Mouse (Mus musculus): ENCODE measurements at regions not wholly inside any gene's neighbourhood (a gene's known extent, or its start where the extent isn't known, plus 50 kb on each side); places are given as distances from the start of the nearest gene placed in this dataset.

GRCm38 (mm10) chr6:51332841-51333240 lies 99.6 kb upstream of the Nfe2l3 start:
- WGBS = 65% methylated on average over 11 of the region's 11 CpGs
- H3K27me3 ChIP-seq (ENCODE audit: control insufficient read depth, insufficient read depth, low read length) = no peaks in the 10 kb centered on the region
- H3K4me1 ChIP-seq (ENCODE audit: control insufficient read depth, insufficient read depth, low read length) = peaks cover 49% of the 10 kb centered on the region
- no peak for ATAC-seq (replicated peaks; ENCODE audit: extremely low read depth, insufficient read depth, low FRiP score)
- peak overlapping the region; percentile 87 for H3K27ac ChIP-seq (ENCODE audit: low read length)
- no peak overlapping the region for H3K9ac ChIP-seq (ENCODE audit: low read length)
- H3K4me2 ChIP-seq (ENCODE audit: low read depth, low read length) = no peak overlapping the region
- no peaks in the 10 kb centered on the region for H3K36me3 ChIP-seq (ENCODE audit: control insufficient read depth, insufficient read depth)
- H3K4me3 ChIP-seq (ENCODE audit: low read length) = no peak overlapping the region
- no peaks in the 10 kb centered on the region for H3K9me3 ChIP-seq (replicated peaks; ENCODE audit: control insufficient read depth, low read length)

GRCm38 (mm10) chr6:51333722-51334360 lies 98.6 kb upstream of the Nfe2l3 start:
- H3K36me3 ChIP-seq (ENCODE audit: control insufficient read depth, insufficient read depth) = no peaks in the 10 kb centered on the region
- peaks cover 44% of the 10 kb centered on the region for H3K4me1 ChIP-seq (ENCODE audit: control insufficient read depth, insufficient read depth, low read length)
- ATAC-seq (replicated peaks; ENCODE audit: extremely low read depth, insufficient read depth, low FRiP score) = peak; percentile 51
- 0 out of 2 replicates have a peak overlapping the region, but pooled peaks have one; percentile 7 for H3K9ac ChIP-seq (ENCODE audit: low read length)
- H3K4me3 ChIP-seq (ENCODE audit: low read length) = no peak overlapping the region
- H3K4me2 ChIP-seq (ENCODE audit: low read depth, low read length) = no peak overlapping the region
- H3K27ac ChIP-seq (ENCODE audit: low read length) = peak overlapping the region; percentile 87
- no peaks in the 10 kb centered on the region for H3K27me3 ChIP-seq (ENCODE audit: control insufficient read depth, insufficient read depth, low read length)
- no peaks in the 10 kb centered on the region for H3K9me3 ChIP-seq (replicated peaks; ENCODE audit: control insufficient read depth, low read length)
- 42% methylated on average over 7 of the region's 7 CpGs for WGBS

- Histone ChIP-seq H3K9me3 (replicated peaks; ENCODE audit: control insufficient read depth, low read length) (no peaks in the 10 kb centered on the region), H3K9ac (ENCODE audit: low read length) (no peak overlapping the region), H3K4me1 (ENCODE audit: control insufficient read depth, insufficient read depth, low read length) (peaks cover 32% of the 10 kb centered on the region), H3K36me3 (ENCODE audit: control insufficient read depth, insufficient read depth) (no peaks in the 10 kb centered on the region), H3K27ac (ENCODE audit: low read length) (peak overlapping the region; percentile 87), H3K4me3 (ENCODE audit: low read length) (no peak overlapping the region), H3K4me2 (ENCODE audit: low read depth, low read length) (no peak overlapping the region), H3K27me3 (ENCODE audit: control insufficient read depth, insufficient read depth, low read length) (no peaks in the 10 kb centered on the region)
- WGBS = 58% methylated on average over 5 of the region's 5 CpGs
- 0 out of 2 replicates have a peak, but pooled peaks have one; percentile 28 for ATAC-seq (replicated peaks; ENCODE audit: extremely low read depth, insufficient read depth, low FRiP score)
These were observed 97.2 kb upstream of the Nfe2l3 start for GRCm38 (mm10) chr6:51335314-51335713.

- Histone ChIP-seq H3K36me3 (ENCODE audit: control insufficient read depth, insufficient read depth) (no peaks in the 10 kb centered on the region), H3K9ac (ENCODE audit: low read length) (no peak overlapping the region), H3K4me1 (ENCODE audit: control insufficient read depth, insufficient read depth, low read length) (peaks cover 20% of the 10 kb centered on the region), H3K4me3 (ENCODE audit: low read length) (no peak overlapping the region), H3K27ac (ENCODE audit: low read length) (no peak overlapping the region), H3K9me3 (replicated peaks; ENCODE audit: control insufficient read depth, low read length) (no peaks in the 10 kb centered on the region), H3K27me3 (ENCODE audit: control insufficient read depth, insufficient read depth, low read length) (no peaks in the 10 kb centered on the region), H3K4me2 (ENCODE audit: low read depth, low read length) (no peak overlapping the region)
- WGBS = 81% methylated on average over 2 of the region's 2 CpGs
- no peak for ATAC-seq (replicated peaks; ENCODE audit: extremely low read depth, insufficient read depth, low FRiP score)
These were observed 93.2 kb upstream of the Nfe2l3 start for GRCm38 (mm10) chr6:51339301-51339700.

GRCm38 (mm10) chr6:51347721-51348120 lies 84.7 kb upstream of the Nfe2l3 start:
- Histone ChIP-seq H3K4me2 (ENCODE audit: low read depth, low read length) (no peak overlapping the region), H3K4me3 (ENCODE audit: low read length) (no peak overlapping the region), H3K9ac (ENCODE audit: low read length) (no peak overlapping the region), H3K36me3 (ENCODE audit: control insufficient read depth, insufficient read depth) (no peaks in the 10 kb centered on the region), H3K27me3 (ENCODE audit: control insufficient read depth, insufficient read depth, low read length) (no peaks in the 10 kb centered on the region), H3K27ac (ENCODE audit: low read length) (no peak overlapping the region), H3K9me3 (replicated peaks; ENCODE audit: control insufficient read depth, low read length) (no peaks in the 10 kb centered on the region), H3K4me1 (ENCODE audit: control insufficient read depth, insufficient read depth, low read length) (no peaks in the 10 kb centered on the region)
- ATAC-seq (replicated peaks; ENCODE audit: extremely low read depth, insufficient read depth, low FRiP score) = no peak
- WGBS = 61% methylated on average over 9 of the region's 9 CpGs

- no peak overlapping the region for H3K27ac ChIP-seq (ENCODE audit: low read length)
- ATAC-seq (replicated peaks; ENCODE audit: extremely low read depth, insufficient read depth, low FRiP score) = no peak
- no peak overlapping the region for H3K9ac ChIP-seq (ENCODE audit: low read length)
- no peaks in the 10 kb centered on the region for H3K27me3 ChIP-seq (ENCODE audit: control insufficient read depth, insufficient read depth, low read length)
- H3K36me3 ChIP-seq (ENCODE audit: control insufficient read depth, insufficient read depth) = no peaks in the 10 kb centered on the region
- no peak overlapping the region for H3K4me3 ChIP-seq (ENCODE audit: low read length)
- 76% methylated on average over 3 of the region's 3 CpGs for WGBS
- H3K4me2 ChIP-seq (ENCODE audit: low read depth, low read length) = no peak overlapping the region
- H3K4me1 ChIP-seq (ENCODE audit: control insufficient read depth, insufficient read depth, low read length) = no peaks in the 10 kb centered on the region
- H3K9me3 ChIP-seq (replicated peaks; ENCODE audit: control insufficient read depth, low read length) = no peaks in the 10 kb centered on the region
These were observed 82.7 kb upstream of the Nfe2l3 start for GRCm38 (mm10) chr6:51349771-51350170.

- H3K4me2 ChIP-seq (ENCODE audit: low read depth, low read length) = no peak overlapping the region
- no peaks in the 10 kb centered on the region for H3K4me1 ChIP-seq (ENCODE audit: control insufficient read depth, insufficient read depth, low read length)
- no peak overlapping the region for H3K4me3 ChIP-seq (ENCODE audit: low read length)
- H3K27me3 ChIP-seq (ENCODE audit: control insufficient read depth, insufficient read depth, low read length) = no peaks in the 10 kb centered on the region
- no peaks in the 10 kb centered on the region for H3K9me3 ChIP-seq (replicated peaks; ENCODE audit: control insufficient read depth, low read length)
- ATAC-seq (replicated peaks; ENCODE audit: extremely low read depth, insufficient read depth, low FRiP score) = no peak
- no peak overlapping the region for H3K9ac ChIP-seq (ENCODE audit: low read length)
- H3K27ac ChIP-seq (ENCODE audit: low read length) = no peak overlapping the region
- H3K36me3 ChIP-seq (ENCODE audit: control insufficient read depth, insufficient read depth) = no peaks in the 10 kb centered on the region
- 72% methylated on average over 11 of the region's 11 CpGs for WGBS
These were observed 77.4 kb upstream of the Nfe2l3 start for GRCm38 (mm10) chr6:51355041-51355440.

- Histone ChIP-seq H3K27me3 (ENCODE audit: control insufficient read depth, insufficient read depth, low read length) (no peaks in the 10 kb centered on the region), H3K4me3 (ENCODE audit: low read length) (no peak overlapping the region), H3K9me3 (replicated peaks; ENCODE audit: control insufficient read depth, low read length) (no peaks in the 10 kb centered on the region), H3K4me2 (ENCODE audit: low read depth, low read length) (no peak overlapping the region), H3K27ac (ENCODE audit: low read length) (no peak overlapping the region), H3K9ac (ENCODE audit: low read length) (no peak overlapping the region), H3K36me3 (ENCODE audit: control insufficient read depth, insufficient read depth) (no peaks in the 10 kb centered on the region), H3K4me1 (ENCODE audit: control insufficient read depth, insufficient read depth, low read length) (peaks cover 5% of the 10 kb centered on the region; the same call in 1 of the 2 replicates)
- WGBS = 70% methylated on average over 12 of the region's 12 CpGs
- no peak for ATAC-seq (replicated peaks; ENCODE audit: extremely low read depth, insufficient read depth, low FRiP score)
These were observed 70.8 kb upstream of the Nfe2l3 start for GRCm38 (mm10) chr6:51361611-51362180.

GRCm38 (mm10) chr6:51362475-51363226 lies 69.8 kb upstream of the Nfe2l3 start:
- ATAC-seq (replicated peaks; ENCODE audit: extremely low read depth, insufficient read depth, low FRiP score) = peak; percentile 74
- H3K9me3 ChIP-seq (replicated peaks; ENCODE audit: control insufficient read depth, low read length) = no peaks in the 10 kb centered on the region
- H3K27ac ChIP-seq (ENCODE audit: low read length) = no peak overlapping the region
- 6% methylated on average over 15 of the region's 15 CpGs for WGBS
- H3K4me3 ChIP-seq (ENCODE audit: low read length) = peak overlapping the region; percentile 34
- peaks cover 5% of the 10 kb centered on the region; the same call in 1 of the 2 replicates for H3K4me1 ChIP-seq (ENCODE audit: control insufficient read depth, insufficient read depth, low read length)
- peak overlapping the region; percentile 62 for H3K4me2 ChIP-seq (ENCODE audit: low read depth, low read length)
- H3K9ac ChIP-seq (ENCODE audit: low read length) = no peak overlapping the region; the same call in 1 of the 2 replicates
- H3K36me3 ChIP-seq (ENCODE audit: control insufficient read depth, insufficient read depth) = no peaks in the 10 kb centered on the region
- H3K27me3 ChIP-seq (ENCODE audit: control insufficient read depth, insufficient read depth, low read length) = no peaks in the 10 kb centered on the region

Data from heart, embryonic 16.5 days (tissue).